Mouse (Mus musculus) liver, postnatal 0 days (tissue): ENCODE results near the gene Rorb.

Experiments
- CTCF ChIP-seq: sonication (generic); IDR thresholded peaks from 2 replicates; pipeline ENCODE4 v1.5.1; 2016; ENCODE audit warnings: antibody characterized with exemption, low read depth
- EP300 ChIP-seq: IDR thresholded peaks from 2 replicates; pipeline ENCODE4 v1.6.1; 2016; ENCODE audit warnings: antibody characterized with exemption, low read depth, mild to moderate bottlenecking

GRCm38 (mm10) chr19:18974796-18975660, 136.0 kb downstream of the Rorb start:
- TF ChIP-seq CTCF (peak; percentile 65), EP300 (no peak)
